Mouse (Mus musculus) stomach, embryonic 14.5 days (tissue): Measurements from ENCODE around the gene Nyap1. TPM values are rescaled to one million over a fixed set of nuclear protein-coding genes. Genes with fewer than 3 reads are reported as not detected.

Source experiments
- ATAC-seq: fragments of 200-750 bp; cut with Nextera tagmentation; 2 replicates; pipeline ENCODE4 v1.8.0; 2017; ENCODE audit warnings: low read depth, moderate TSS enrichment; ENCODE audit not compliant: insufficient number of reproducible peaks, insufficient read depth, low FRiP score
- H3K27ac ChIP-seq: fragments of 300-500 bp; sonication (generic); 2 replicates; pipeline ENCODE4 v1.5.1; 2014; ENCODE audit warnings: mild to moderate bottlenecking, low read length, moderate library complexity, mixed read lengths
- H3K27me3 ChIP-seq: fragments of 300-500 bp; sonication (generic); 2 replicates; pipeline ENCODE4 v1.6.1; 2014; ENCODE audit warnings: low read length, control low read depth, mixed read lengths; ENCODE audit not compliant: control insufficient read depth, insufficient read depth
- H3K36me3 ChIP-seq: fragments of 300-500 bp; sonication (generic); 2 replicates; pipeline ENCODE4 v1.6.1; 2014; ENCODE audit warnings: mild to moderate bottlenecking, control low read depth, low read length, moderate library complexity, mixed read lengths; ENCODE audit not compliant: control insufficient read depth, insufficient read depth
- H3K4me1 ChIP-seq: fragments of 300-500 bp; sonication (generic); 2 replicates; pipeline ENCODE4 v1.6.1; 2014; ENCODE audit warnings: low read length, control low read depth, mixed read lengths; ENCODE audit not compliant: control insufficient read depth, insufficient read depth
- H3K4me2 ChIP-seq: fragments of 300-500 bp; sonication (generic); replicated peaks from 2 replicates; pipeline ENCODE4 v1.6.1; 2014; ENCODE audit warnings: low read depth, low read length, control low read depth
- H3K4me3 ChIP-seq: fragments of 300-500 bp; sonication (generic); 2 replicates; pipeline ENCODE4 v1.5.1; 2014; ENCODE audit warnings: low read depth, low read length, control low read depth
- H3K9ac ChIP-seq: fragments of 300-500 bp; sonication (generic); replicated peaks from 2 replicates; pipeline ENCODE4 v1.6.1; 2014; ENCODE audit warnings: low read depth, mild to moderate bottlenecking, control low read depth, low read length, moderate library complexity, mixed read lengths
- H3K9me3 ChIP-seq: fragments of 300-500 bp; sonication (generic); 2 replicates; pipeline ENCODE4 v1.6.1; 2016; ENCODE audit warnings: low read depth, low read length, control low read depth; ENCODE audit not compliant: control insufficient read depth
- WGBS: fragments of 180-500 bp; shearing (Covaris S2); extraction: QIAGEN DNeasy Blood & Tissue Kit; methylation state at CpG from one replicate; pipeline ENCODE4 v1.1.7; 2014; 5-methylcytosine and 5-hydroxymethylcytosine counted together
- polyA plus RNA-seq: library from polyadenylated mRNA; unstranded; fragments of >200 nt; fragmentation: Nextera tagmentation; extraction: Ambion mirVana; gene quantifications from 2 replicates; pipeline ENCODE4 v1.2.1, GENCODE M21; 2014

Gene Nyap1
- polyA plus RNA-seq, 1 experiment from 2014 or later, result 1.0 TPM

DNA sequence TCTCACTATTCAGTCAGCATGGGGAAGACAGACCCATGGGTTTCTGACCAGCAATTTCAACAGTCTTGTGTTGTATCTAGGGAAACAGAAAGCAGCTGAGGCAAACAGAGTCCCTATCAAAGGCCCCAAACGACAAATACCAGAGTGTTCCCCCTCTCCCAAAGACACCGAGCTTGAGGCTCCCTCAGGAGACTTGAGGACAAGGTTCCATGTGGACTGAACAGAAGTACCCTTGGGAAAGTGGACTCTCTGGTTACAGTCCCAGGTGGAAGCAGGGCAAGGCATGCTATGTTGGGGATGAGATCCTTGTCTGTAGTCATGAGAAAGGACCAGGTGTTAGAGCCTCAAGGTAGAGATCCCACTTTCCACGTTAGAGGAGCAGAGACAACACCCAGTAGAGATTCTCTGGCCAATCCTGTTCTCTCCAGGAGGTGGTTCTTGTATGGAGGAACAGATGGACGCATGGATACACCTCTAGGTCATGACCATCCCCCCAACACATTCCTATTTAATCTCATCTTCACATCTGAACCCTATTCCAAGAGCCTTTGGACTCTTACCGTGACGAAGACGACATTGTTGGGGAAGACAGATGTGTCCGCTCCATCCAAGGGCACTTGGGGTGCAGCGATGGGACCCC lies 42.6 kb upstream of the Nyap1 start:
- Histone ChIP-seq H3K4me3 (peak overlapping the region; percentile 73), H3K4me1 (peaks cover 32% of the 10 kb centered on the region), H3K27me3 (no peaks in the 10 kb centered on the region), H3K36me3 (peaks cover 42% of the 10 kb centered on the region), H3K9ac (peak overlapping the region; percentile 92; the same call in 1 of the 2 replicates), H3K4me2 (peak overlapping the region; percentile 94), H3K9me3 (no peaks in the 10 kb centered on the region), H3K27ac (no peak overlapping the region)
- 51% methylated on average over 9 of the region's 9 CpGs for WGBS
- ATAC-seq, result no peak

DNA sequence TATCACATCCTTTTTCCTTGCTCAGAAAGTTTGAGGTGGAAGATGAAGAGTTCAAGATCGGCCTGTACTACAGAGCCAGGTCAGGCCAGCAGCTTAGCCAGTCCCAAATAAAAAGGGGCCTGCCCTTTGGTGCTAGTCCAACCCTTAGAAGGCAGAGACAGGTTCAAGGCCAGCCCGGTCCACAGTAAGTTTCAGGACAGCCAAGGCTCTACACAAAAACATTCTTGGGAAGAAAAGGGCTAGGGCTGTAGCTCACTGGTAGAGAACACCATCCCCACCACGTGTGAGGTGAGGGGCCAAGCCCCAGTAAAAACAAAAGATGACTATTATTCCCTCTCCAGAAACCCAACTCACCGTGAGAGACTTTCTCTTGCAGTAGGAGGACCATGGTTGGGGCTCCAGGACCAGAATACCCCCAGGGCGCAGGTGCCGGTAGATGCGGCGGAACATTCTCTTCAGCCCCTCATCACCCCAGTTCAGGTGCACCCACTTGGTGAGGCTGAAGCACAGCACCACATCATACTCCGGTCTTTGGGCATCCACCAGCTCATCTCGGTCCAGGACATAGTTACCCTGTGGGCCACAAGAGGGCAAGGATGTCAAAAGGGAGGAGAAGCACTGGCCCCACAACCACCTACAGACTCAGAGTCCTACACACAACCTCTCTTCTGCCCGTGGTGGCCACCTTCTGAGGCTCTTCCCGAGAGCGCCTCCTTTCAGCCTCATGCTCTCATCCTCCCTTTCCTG lies 41.5 kb upstream of the Nyap1 start:
- H3K4me3 ChIP-seq, result peak overlapping the region; percentile 73
- peaks cover 32% of the 10 kb centered on the region for H3K4me1 ChIP-seq
- no peaks in the 10 kb centered on the region for H3K9me3 ChIP-seq
- H3K27ac ChIP-seq, result no peak overlapping the region
- ATAC-seq, result no peak
- H3K4me2 ChIP-seq, result peak overlapping the region; percentile 94
- peaks cover 42% of the 10 kb centered on the region for H3K36me3 ChIP-seq
- no peaks in the 10 kb centered on the region for H3K27me3 ChIP-seq
- WGBS, result 79% methylated on average over 13 of the region's 13 CpGs
- H3K9ac ChIP-seq, result no peak overlapping the region; the same call in 1 of the 2 replicates

- peaks cover 32% of the 10 kb centered on the region for H3K4me1 ChIP-seq
- no peak overlapping the region for H3K27ac ChIP-seq
- H3K4me2 ChIP-seq, result no peak overlapping the region
- H3K9me3 ChIP-seq, result no peaks in the 10 kb centered on the region
- peaks cover 42% of the 10 kb centered on the region for H3K36me3 ChIP-seq
- H3K9ac ChIP-seq, result no peak overlapping the region
- H3K4me3 ChIP-seq, result no peak overlapping the region
- no peaks in the 10 kb centered on the region for H3K27me3 ChIP-seq
- WGBS, result 92% methylated on average over 7 of the region's 7 CpGs
- no peak for ATAC-seq
Measured at GRCm38 (mm10) chr5:137781661-137782060, 40.3 kb upstream of the Nyap1 start.

DNA sequence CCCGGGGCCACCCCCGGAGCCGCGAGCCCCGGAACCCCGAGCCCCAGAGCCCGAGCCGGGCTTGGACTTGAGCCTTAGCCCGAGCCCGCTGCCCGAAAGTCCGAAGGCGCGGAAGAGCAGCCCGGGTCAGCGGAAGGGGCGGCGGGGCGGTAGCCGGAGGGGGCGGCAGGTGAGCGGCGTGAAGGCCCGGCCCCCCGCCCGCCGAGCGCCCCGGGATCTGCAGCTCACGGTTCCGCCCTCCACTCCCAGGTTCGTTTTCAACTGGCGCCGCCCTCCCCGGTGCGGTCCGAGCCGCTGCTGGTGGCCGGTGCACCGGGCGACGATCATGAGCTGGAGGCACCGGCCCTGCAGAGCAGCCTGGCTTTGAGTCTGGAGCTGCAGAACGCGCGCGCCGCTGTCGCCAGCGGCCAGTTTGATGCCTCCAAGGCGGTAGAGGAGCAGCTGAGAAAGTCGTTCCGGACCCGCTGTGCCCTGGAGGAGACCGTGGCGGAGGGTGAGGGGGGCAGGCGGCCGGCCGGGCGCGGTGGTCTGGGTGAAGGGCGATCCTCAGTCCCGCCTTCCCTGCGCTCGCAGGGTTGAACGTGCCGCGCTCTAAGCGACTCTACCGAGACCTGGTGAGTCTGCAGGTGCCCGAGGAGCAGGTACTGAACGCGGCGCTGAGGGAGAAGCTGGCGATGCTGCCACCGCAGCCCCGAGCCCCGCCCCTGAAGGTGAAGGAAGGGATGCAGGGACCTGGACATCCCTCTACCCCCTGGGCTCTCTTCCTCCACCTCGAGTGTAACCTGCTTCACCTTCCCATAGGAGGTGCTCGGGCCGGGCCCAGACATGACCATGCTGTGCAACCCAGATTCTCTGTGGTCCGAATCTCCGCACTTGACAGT lies 37.9 kb upstream of the Nyap1 start:
- H3K27me3 ChIP-seq, result no peaks in the 10 kb centered on the region
- peak; percentile 10; the same call in 1 of the 2 replicates for ATAC-seq
- H3K9me3 ChIP-seq, result no peaks in the 10 kb centered on the region
- peak overlapping the region; percentile 95 for H3K9ac ChIP-seq
- H3K36me3 ChIP-seq, result peaks cover 35% of the 10 kb centered on the region
- H3K27ac ChIP-seq, result peak overlapping the region; percentile 91
- WGBS, result under 1% methylated on average over 75 of the region's 83 CpGs
- H3K4me3 ChIP-seq, result peak overlapping the region; percentile 98
- H3K4me1 ChIP-seq, result peaks cover 25% of the 10 kb centered on the region
- peak overlapping the region; percentile 98 for H3K4me2 ChIP-seq

DNA sequence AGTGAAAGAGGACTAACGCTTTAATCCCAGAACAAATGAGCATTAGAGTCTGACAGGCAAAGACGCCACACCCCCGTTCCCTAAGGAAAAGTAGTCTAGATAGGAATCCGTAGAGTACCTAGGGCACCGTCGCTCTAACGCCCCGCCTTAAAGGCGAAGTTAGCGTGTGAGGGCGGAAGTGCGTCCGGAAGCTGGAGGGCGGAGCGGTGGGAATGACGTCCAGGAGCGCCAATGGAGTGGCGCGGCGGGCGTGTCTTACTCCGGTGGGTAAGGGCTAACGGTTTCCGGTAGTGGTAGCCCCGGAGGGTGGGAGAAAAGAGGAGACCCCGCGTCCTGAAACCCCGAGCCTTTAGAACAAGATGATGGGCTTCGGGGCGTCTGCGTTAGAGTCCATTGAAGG lies 37.2 kb upstream of the Nyap1 start, which contains the start of gene Ppp1r35:
Gene Ppp1r35 (plus strand): TSS at position 215 of the 400 bp plus-strand sequence.
- H3K9ac ChIP-seq, result peak within 1 kb of the TSS; percentile 95
- peak within 1 kb of the TSS; percentile 98 for H3K4me2 ChIP-seq
- no peaks in the 10 kb centered on the region for H3K27me3 ChIP-seq
- H3K27ac ChIP-seq, result peak within 1 kb of the TSS; percentile 91
- under 1% methylated on average over 31 of the region's 31 CpGs for WGBS
- peaks cover 19% of the 10 kb centered on the region for H3K4me1 ChIP-seq
- no peaks in the 10 kb centered on the region for H3K9me3 ChIP-seq
- H3K4me3 ChIP-seq, result peak within 1 kb of the TSS; percentile 98
- peak; percentile 94 for ATAC-seq
- peaks cover 29% of the 10 kb centered on the region for H3K36me3 ChIP-seq

DNA sequence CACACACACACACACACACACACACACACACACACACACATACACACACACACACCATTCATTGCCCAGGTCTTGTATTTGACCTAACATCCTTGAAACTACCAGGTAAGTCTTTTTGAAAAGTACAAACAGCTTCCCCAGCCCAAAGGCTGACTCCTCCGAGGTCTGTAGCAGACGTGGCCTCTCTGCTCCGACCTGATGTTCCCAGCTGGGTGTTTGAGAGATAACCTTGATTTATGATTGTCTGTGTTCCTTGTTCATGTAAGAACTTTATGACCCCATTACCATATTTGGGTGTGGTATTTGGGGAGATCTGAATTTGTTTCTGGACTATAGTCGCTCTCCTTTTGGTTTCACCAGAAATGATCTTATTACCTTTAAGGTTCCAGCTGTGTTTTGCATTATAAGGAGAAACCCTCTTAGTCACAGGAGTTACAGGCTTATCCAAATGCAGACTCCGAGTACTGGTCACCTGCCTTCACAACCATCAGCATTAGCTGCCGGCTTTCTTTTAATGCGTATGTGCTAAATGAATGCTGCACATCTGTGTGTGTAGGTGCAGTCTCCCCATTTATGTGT lies 35.9 kb upstream of the Nyap1 start:
- no peak overlapping the region for H3K9ac ChIP-seq

GRCm38 (mm10) chr5:137776408-137776918 lies 35.1 kb upstream of the Nyap1 start:
- Histone ChIP-seq H3K27ac (peak overlapping the region; percentile 40; the same call in 1 of the 2 replicates), H3K36me3 (peaks cover 9% of the 10 kb centered on the region), H3K4me1 (peaks cover 10% of the 10 kb centered on the region), H3K9ac (no peak overlapping the region), H3K4me2 (no peak overlapping the region), H3K9me3 (no peaks in the 10 kb centered on the region), H3K4me3 (no peak overlapping the region), H3K27me3 (no peaks in the 10 kb centered on the region)
- ATAC-seq, result peak; percentile 47; the same call in 1 of the 2 replicates
- WGBS, result 21% methylated on average over 5 of the region's 5 CpGs

More for the DNA sequence above, 35.9 kb upstream of the Nyap1 start:
- Histone ChIP-seq H3K4me2 (no peak overlapping the region), H3K4me3 (no peak overlapping the region), H3K9me3 (no peaks in the 10 kb centered on the region), H3K36me3 (peaks cover 18% of the 10 kb centered on the region), H3K27ac (no peak overlapping the region), H3K27me3 (no peaks in the 10 kb centered on the region), H3K4me1 (peaks cover 10% of the 10 kb centered on the region)
- WGBS, result 65% methylated on average over 7 of the region's 7 CpGs
- ATAC-seq, result no peak
